ENCODE assay signal across 8 mouse cellular contexts in genomic region chr9:91361856-91362601, GRCm38 (mm10). TPM values are rescaled to one million over a fixed set of nuclear protein-coding genes. Genes with fewer than 3 reads are reported as not detected.
DNase-seq lines count a peak whose midpoint lies in the region; ATAC-seq and TF ChIP-seq lines count a peak whose summit lies in the region.

TSS of gene Zic4 (plus strand) at chr9:91362413.

- TF ChIP-seq EP300 in lung, postnatal 0 days (IDR thresholded peaks at IDR 0.05) = no peak

- peak within 1 kb of the TSS; percentile 61 for H3K4me2 ChIP-seq in lung, postnatal 0 days (replicated peaks; ENCODE audit: low read depth, low read length)

- no peaks in the 10 kb centered on the region for H3K36me3 ChIP-seq in lung, postnatal 0 days (ENCODE audit: insufficient read depth, low read length)

- no peaks in the 10 kb centered on the region for H3K9me3 ChIP-seq in lung, postnatal 0 days (ENCODE audit: low read length)

- H3K27me3 ChIP-seq in lung, postnatal 0 days (replicated peaks; ENCODE audit: insufficient read depth, low read length) = peaks cover 78% of the 10 kb centered on the region

- H3K27ac ChIP-seq in lung, postnatal 0 days (ENCODE audit: low read length) = no peak within 1 kb of the TSS

- no peak for TF ChIP-seq CTCF in lung, postnatal 0 days (IDR thresholded peaks at IDR 0.05)

- 0 out of 2 replicates have a peak, but pooled peaks cover 3% of the 10 kb centered on the region for H3K4me1 ChIP-seq in lung, postnatal 0 days (ENCODE audit: insufficient read depth, low read depth, low read length)

- peak; percentile 33 for ATAC-seq in lung, postnatal 0 days
- peak; percentile 72 to 82 for ATAC-seq in hematopoietic stem cell, adult 5-6 weeks (replicated peaks in 1 of 2; ENCODE audit: insufficient read depth in 1 of 2, low FRiP score in 2 of 2, low TSS enrichment in 1 of 2, low read depth in 1 of 2, poor library complexity in 2 of 2, severe bottlenecking in 2 of 2)
- peak; percentile 56 for ATAC-seq in megakaryocyte, adult 5-6 weeks (ENCODE audit: poor library complexity, severe bottlenecking)

- H3K9ac ChIP-seq in lung, postnatal 0 days (replicated peaks; ENCODE audit: low read depth) = no peak within 1 kb of the TSS

- WGBS in lung, postnatal 0 days = 2% methylated on average over 44 of the region's 45 CpGs

- H3K4me3 ChIP-seq in lung, postnatal 0 days (ENCODE audit: low read depth, low read length) = peak within 1 kb of the TSS; percentile 45

- no peak for DNase-seq in lung, postnatal 0 days (ENCODE audit: low spot score)
- no peak for DNase-seq in lung, postnatal 4 days
- DNase-seq in cerebellum, postnatal 36 days = peak; percentile 55 to 67
- DNase-seq in urinary bladder, postnatal 14 days (ENCODE audit: low spot score) = no peak
- no peak for DNase-seq in adrenal gland, postnatal 4 days (ENCODE audit: low spot score in 2 of 2)
- DNase-seq in right cerebral cortex, postnatal 25 days = no peak

RNA-seq across cellular contexts. Expression of gene Zic4, which starts in this region (rescaled TPM):
- not detected in 2 replicates for polyA plus RNA-seq in lung, postnatal 0 days (2015; fragmentation: Nextera tagmentation; extraction: Ambion mirVana)
- not detected in 2 replicates for total RNA-seq in hematopoietic stem cell, adult 5-6 weeks (2017)
- not detected in 2 replicates for total RNA-seq in megakaryocyte, adult 5-6 weeks (2015)
- not detected in 2 replicates for total RNA-seq in megakaryocyte, adult 5-6 weeks (2017)
- under 1 TPM in 1 of 2 experiments, not detected in 1; 0.56 TPM for total RNA-seq in adrenal gland, postnatal 4 days (2021)

Comparison
In these comparisons a context has a peak if more than half of its experiments do, and no peak if none do; other contexts are left out.
1. Peak in ATAC-seq, H3K4me3 ChIP-seq and H3K4me2 ChIP-seq in lung, postnatal 0 days; RNA of the gene not detected or under 1 TPM.
2. Peak in ATAC-seq in hematopoietic stem cell, adult 5-6 weeks; RNA of the gene not detected or under 1 TPM.
3. Peak in ATAC-seq in megakaryocyte, adult 5-6 weeks; RNA of the gene not detected or under 1 TPM.
4. DNase-seq: peak in cerebellum, postnatal 36 days (2 of 2); none in lung, postnatal 0 days (single experiment), lung, postnatal 4 days (0 of 2), urinary bladder, postnatal 14 days (single experiment), adrenal gland, postnatal 4 days (0 of 2) and right cerebral cortex, postnatal 25 days (single experiment).
5. Peak in every context shown above with its lines, with median percentiles within 50 percentile points of each other: ATAC-seq.